8 mouse cellular contexts compared by ENCODE assay signal in the genomic region with DNA sequence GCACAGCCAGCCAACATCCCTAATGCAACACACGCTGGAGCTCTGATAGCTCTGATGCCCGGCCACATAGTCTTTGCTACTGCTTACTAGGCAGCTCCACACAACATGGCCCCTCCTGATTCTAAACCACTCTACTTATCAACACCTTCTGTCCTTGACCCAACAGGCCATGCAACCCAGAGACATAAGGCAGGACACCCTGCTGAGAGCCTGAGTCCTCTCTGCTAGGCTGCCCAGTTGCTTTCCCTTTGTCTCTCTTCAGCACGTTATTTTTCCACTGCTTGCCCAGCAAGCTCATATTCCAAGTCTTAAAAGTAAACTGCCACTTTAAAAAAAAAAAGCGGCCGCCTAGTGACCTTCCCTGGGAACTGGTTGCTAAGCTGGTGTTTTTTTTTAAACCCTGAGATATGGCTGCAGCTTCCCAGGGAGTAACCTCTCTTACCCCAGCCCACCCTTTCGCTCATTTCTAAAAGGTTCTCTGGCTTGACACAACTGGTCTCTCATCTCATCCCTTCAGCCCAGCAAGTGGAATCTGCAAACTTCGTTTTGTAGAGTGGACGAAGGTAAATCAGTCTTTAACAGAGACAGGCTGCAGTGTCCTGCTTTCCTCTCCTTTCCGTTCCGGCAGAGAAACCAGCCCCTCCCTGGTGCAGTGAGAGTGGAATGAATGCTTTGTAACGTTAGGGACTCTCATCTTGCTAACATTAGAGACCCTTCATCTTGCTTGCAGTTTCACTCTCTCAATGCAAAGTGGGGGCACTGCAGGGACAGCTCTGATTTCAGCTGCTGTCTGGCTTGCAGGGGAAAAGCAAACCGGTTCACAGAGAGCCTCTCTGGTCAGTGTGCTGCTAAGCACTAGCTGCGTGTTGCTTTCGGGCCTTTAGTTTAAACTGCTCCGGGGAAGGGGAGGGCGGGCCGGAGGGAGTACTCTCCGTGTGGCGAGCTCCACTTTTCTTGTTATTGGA. TPM values are rescaled to one million over a fixed set of nuclear protein-coding genes. Genes with fewer than 3 reads are reported as not detected.
DNase-seq lines count a peak whose midpoint lies in the region; ATAC-seq and TF ChIP-seq lines count a peak whose summit lies in the region.

A gene (plus strand): TSS at position 350 of the 965 bp plus-strand sequence.

- H3K27ac ChIP-seq in forebrain, embryonic 16.5 days (ENCODE audit: low read length): peak within 1 kb of the TSS; percentile 78
- H3K27ac ChIP-seq in hindbrain, embryonic 11.5 days (ENCODE audit: low read depth, low read length): peak within 1 kb of the TSS; percentile 83
- H3K27ac ChIP-seq in thymus, adult 2 months (ENCODE audit: control insufficient read depth, insufficient read depth, low read length): no peak within 1 kb of the TSS

- H3K4me3 ChIP-seq in forebrain, embryonic 16.5 days (replicated peaks; ENCODE audit: low read length): peak within 1 kb of the TSS; percentile 40
- H3K4me3 ChIP-seq in hindbrain, embryonic 11.5 days (ENCODE audit: low read depth, low read length): peak within 1 kb of the TSS; percentile 34
- H3K4me3 ChIP-seq in thymus, adult 2 months (ENCODE audit: control insufficient read depth, insufficient read depth, low read length): no peak within 1 kb of the TSS

- peaks cover 22% of the 10 kb centered on the region for H3K4me1 ChIP-seq in forebrain, embryonic 16.5 days (replicated peaks; ENCODE audit: control insufficient read depth, insufficient read depth, low read length)
- no peaks in the 10 kb centered on the region; the same call in 1 of the 2 replicates for H3K4me1 ChIP-seq in hindbrain, embryonic 11.5 days (replicated peaks; ENCODE audit: control insufficient read depth, insufficient read depth, low read length)
- no peaks in the 10 kb centered on the region for H3K4me1 ChIP-seq in thymus, adult 2 months (replicated peaks; ENCODE audit: control insufficient read depth, insufficient read depth, low read length)

- H3K9ac ChIP-seq in forebrain, embryonic 16.5 days (replicated peaks; ENCODE audit: low read depth, low read length): peak within 1 kb of the TSS; percentile 58
- H3K9ac ChIP-seq in hindbrain, embryonic 11.5 days (ENCODE audit: low read depth, low read length): peak within 1 kb of the TSS; percentile 58

- no peak for TF ChIP-seq POLR2A in thymus, adult 2 months (IDR thresholded peaks at IDR 0.05; ENCODE audit: control insufficient read depth, extremely low read depth, insufficient read depth, low read length, poor library complexity)

- H3K36me3 ChIP-seq in forebrain, embryonic 16.5 days (ENCODE audit: control insufficient read depth, insufficient read depth): no peaks in the 10 kb centered on the region
- no peaks in the 10 kb centered on the region for H3K36me3 ChIP-seq in hindbrain, embryonic 11.5 days (ENCODE audit: control insufficient read depth, insufficient read depth, low read length)
- H3K36me3 ChIP-seq in thymus, adult 2 months (ENCODE audit: control insufficient read depth, insufficient read depth, low read length): no peaks in the 10 kb centered on the region

- no peaks in the 10 kb centered on the region for H3K9me3 ChIP-seq in forebrain, embryonic 16.5 days (ENCODE audit: control insufficient read depth, low read length)
- no peaks in the 10 kb centered on the region for H3K9me3 ChIP-seq in hindbrain, embryonic 11.5 days (ENCODE audit: control insufficient read depth, low read length)

- WGBS in forebrain, embryonic 16.5 days: 5% methylated on average over 19 of the region's 19 CpGs
- WGBS in hindbrain, embryonic 11.5 days: 5% methylated on average over 19 of the region's 19 CpGs
- 35% methylated on average over 19 of the region's 19 CpGs for WGBS in thymus, adult 2 months

- H3K4me2 ChIP-seq in forebrain, embryonic 16.5 days (ENCODE audit: low read length): peak within 1 kb of the TSS; percentile 58
- H3K4me2 ChIP-seq in hindbrain, embryonic 11.5 days (replicated peaks; ENCODE audit: low read depth, low read length): peak within 1 kb of the TSS; percentile 58

- ATAC-seq in forebrain, embryonic 16.5 days: peak; percentile 73
- ATAC-seq in hindbrain, embryonic 11.5 days (ENCODE audit: low FRiP score): peak; percentile 85

- TF ChIP-seq CTCF in thymus, adult 2 months (IDR thresholded peaks at IDR 0.05; ENCODE audit: borderline replicate concordance, control insufficient read depth, extremely low read depth, insufficient read depth, low read length, poor library complexity): no peak

- no peaks in the 10 kb centered on the region for H3K27me3 ChIP-seq in forebrain, embryonic 16.5 days (replicated peaks; ENCODE audit: control insufficient read depth, insufficient read depth, low read length)
- no peaks in the 10 kb centered on the region for H3K27me3 ChIP-seq in hindbrain, embryonic 11.5 days (ENCODE audit: control insufficient read depth, insufficient read depth, low read length)
- no peaks in the 10 kb centered on the region for H3K27me3 ChIP-seq in thymus, adult 2 months (ENCODE audit: control insufficient read depth, insufficient read depth, low read length)

- DNase-seq in R1 (ENCODE audit: low read depth, low spot score): peak; percentile 25
- peak; percentile 53 for DNase-seq in cerebellum, adult 11-12 months
- DNase-seq in hindbrain, embryonic 11.5 days (ENCODE audit: low spot score): peak; percentile 69
- peak; percentile 36 to 38 for DNase-seq in layer of hippocampus, postnatal 25 days (ENCODE audit: extremely low spot score in 1 of 2, low spot score in 1 of 2)
- peak; percentile 50 to 51 for DNase-seq in lung, postnatal 4 days
- peak; percentile 34 to 57 for DNase-seq in right cerebral cortex, postnatal 10 days (ENCODE audit: low spot score in 2 of 2)
- DNase-seq in thymus, adult 2 months: no peak

RNA-seq across cellular contexts. Expression of the gene that starts here (rescaled TPM):
- 7.8 and 9.8 TPM in 2 replicates for polyA plus RNA-seq in forebrain, embryonic 16.5 days (2015; fragmentation: Nextera tagmentation; extraction: Ambion mirVana)
- 7.4 and 9.4 TPM in 2 replicates for polyA plus RNA-seq in hindbrain, embryonic 11.5 days (2014; fragmentation: Nextera tagmentation; extraction: Ambion mirVana)
- total RNA-seq in layer of hippocampus, postnatal 25 days (2021): 10 to 100 TPM; 15.2 to 18.8 TPM
- polyA plus RNA-seq in thymus, adult 2 months (2012; rRNA removed): 0.57 and 0.73 TPM in 2 replicates
